Mouse (Mus musculus) forebrain, embryonic 14.5 days (tissue): ENCODE measurements at regions not wholly inside any gene's neighbourhood (a gene's known extent, or its start where the extent isn't known, plus 50 kb on each side); places are given as distances from the start of the nearest gene placed in this dataset.

Experiments used
- ATAC-seq: fragments of 200-750 bp; cut with Nextera tagmentation; 2 replicates; pipeline ENCODE4 v1.8.0; 2017; ENCODE audit warnings: mild to moderate bottlenecking, moderate library complexity
- DNase-seq: peaks from one replicate; pipeline ENCODE4 v3.0.0-alpha.2; 2015; ENCODE audit warnings: low spot score
- H3K27ac ChIP-seq: fragments of 300-500 bp; sonication (generic); 2 replicates; pipeline ENCODE4 v1.5.1; 2014; ENCODE audit warnings: low read depth, mild to moderate bottlenecking, control low read depth, low read length, moderate library complexity
- H3K27me3 ChIP-seq: fragments of 300-500 bp; sonication (generic); replicated peaks from 2 replicates; pipeline ENCODE4 v1.6.1; 2014; ENCODE audit warnings: low read length, control low read depth, mixed read lengths; ENCODE audit not compliant: control insufficient read depth, insufficient read depth
- H3K36me3 ChIP-seq: fragments of 300-500 bp; sonication (generic); 2 replicates; pipeline ENCODE4 v1.6.1; 2014; ENCODE audit warnings: low read length, control low read depth; ENCODE audit not compliant: control insufficient read depth, insufficient read depth
- H3K4me1 ChIP-seq: fragments of 300-500 bp; sonication (generic); 2 replicates; pipeline ENCODE4 v1.6.1; 2014; ENCODE audit warnings: antibody characterized with exemption, low read length, control low read depth; ENCODE audit not compliant: control insufficient read depth, insufficient read depth
- H3K4me2 ChIP-seq: fragments of 300-500 bp; sonication (generic); 2 replicates; pipeline ENCODE4 v1.6.1; 2014; ENCODE audit warnings: mild to moderate bottlenecking, control low read depth, low read length
- H3K4me3 ChIP-seq: fragments of 300-500 bp; sonication (generic); 2 replicates; pipeline ENCODE4 v1.5.1; 2014; ENCODE audit warnings: low read depth, low read length, control low read depth
- H3K9ac ChIP-seq: fragments of 300-500 bp; sonication (generic); 2 replicates; pipeline ENCODE4 v1.6.1; 2014; ENCODE audit warnings: mild to moderate bottlenecking, low read length, control low read depth, moderate library complexity
- H3K9me3 ChIP-seq: fragments of 300-500 bp; sonication (generic); replicated peaks from 2 replicates; pipeline ENCODE4 v1.6.1; 2016; ENCODE audit warnings: low read length, control low read depth, mixed read lengths; ENCODE audit not compliant: control insufficient read depth
- WGBS: fragments of 180-500 bp; shearing (Covaris S2); extraction: QIAGEN DNeasy Blood & Tissue Kit; methylation state at CpG from one replicate; pipeline ENCODE4 v1.1.7; 2014; 5-methylcytosine and 5-hydroxymethylcytosine counted together

DNA sequence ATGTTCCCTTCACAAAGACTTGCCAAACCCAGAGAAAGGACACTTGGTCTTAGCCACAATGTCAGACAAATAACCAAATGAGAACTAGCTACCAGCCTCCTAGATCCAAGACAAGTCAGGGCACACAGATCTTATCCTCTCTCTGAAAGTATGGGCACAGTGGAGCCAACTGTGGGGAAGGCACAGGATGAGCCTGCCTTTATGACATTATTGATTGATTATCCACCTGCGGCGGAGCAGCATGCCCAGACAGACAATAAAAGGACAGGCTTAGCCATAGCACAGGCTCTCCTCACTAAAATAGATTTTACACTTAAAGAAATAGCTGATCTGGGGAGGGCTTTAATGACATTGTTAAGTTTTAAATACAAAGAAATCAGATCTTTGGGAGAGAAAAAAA lies 117.9 kb downstream of the Maf start:
- Histone ChIP-seq H3K4me2 (no peak overlapping the region), H3K4me1 (no peaks in the 10 kb centered on the region), H3K27me3 (no peaks in the 10 kb centered on the region), H3K4me3 (no peak overlapping the region), H3K9ac (no peak overlapping the region), H3K36me3 (no peaks in the 10 kb centered on the region), H3K9me3 (no peaks in the 10 kb centered on the region), H3K27ac (no peak overlapping the region)
- 91% methylated on average over 2 of the region's 2 CpGs for WGBS
- DNase-seq, result no peak
- no peak for ATAC-seq

GRCm38 (mm10) chr8:115589076-115589475 lies 118.5 kb downstream of the Maf start:
- H3K9ac ChIP-seq, result no peak overlapping the region
- H3K9me3 ChIP-seq, result no peaks in the 10 kb centered on the region
- H3K27ac ChIP-seq, result no peak overlapping the region
- no peaks in the 10 kb centered on the region for H3K4me1 ChIP-seq
- 91% methylated on average over 2 of the region's 2 CpGs for WGBS
- ATAC-seq (no peak), DNase-seq (no peak)
- no peaks in the 10 kb centered on the region for H3K27me3 ChIP-seq
- H3K36me3 ChIP-seq, result no peaks in the 10 kb centered on the region
- no peak overlapping the region for H3K4me3 ChIP-seq
- no peak overlapping the region for H3K4me2 ChIP-seq

DNA sequence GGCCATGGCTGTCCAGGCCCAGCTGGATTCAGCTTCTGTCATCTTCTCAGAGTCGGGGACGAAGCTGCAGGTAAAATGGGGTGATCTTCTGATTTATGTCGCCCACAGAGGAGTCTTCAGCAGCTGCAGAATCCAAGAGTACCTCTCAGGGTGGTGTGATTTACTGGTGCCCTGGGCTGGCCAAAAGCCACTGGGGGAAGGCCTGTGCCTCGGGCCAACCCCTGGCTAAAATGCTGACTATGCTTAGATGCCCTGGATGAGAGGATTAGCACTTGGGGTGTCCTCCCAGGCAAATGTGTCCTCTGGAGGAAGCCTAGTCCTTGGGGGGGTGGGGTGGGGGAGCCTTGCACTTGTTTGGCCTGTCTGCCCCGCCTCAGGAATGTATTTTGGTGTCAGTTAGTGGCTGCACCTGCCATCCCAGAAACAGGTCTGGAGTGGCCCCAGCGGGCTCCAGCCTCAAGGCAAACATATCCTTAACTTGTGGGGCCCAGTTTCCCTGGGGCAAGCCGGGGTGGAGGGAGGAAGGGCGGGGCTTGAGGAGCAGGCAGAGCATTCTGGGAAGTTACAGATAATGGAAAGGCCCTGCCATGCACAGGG lies 123.2 kb downstream of the Maf start:
- Histone ChIP-seq H3K9me3 (no peaks in the 10 kb centered on the region), H3K4me1 (no peaks in the 10 kb centered on the region), H3K4me3 (no peak overlapping the region), H3K27me3 (no peaks in the 10 kb centered on the region), H3K27ac (no peak overlapping the region), H3K4me2 (no peak overlapping the region), H3K9ac (no peak overlapping the region), H3K36me3 (no peaks in the 10 kb centered on the region)
- DNase-seq (no peak), ATAC-seq (no peak)
- 82% methylated on average over 8 of the region's 8 CpGs for WGBS

DNA sequence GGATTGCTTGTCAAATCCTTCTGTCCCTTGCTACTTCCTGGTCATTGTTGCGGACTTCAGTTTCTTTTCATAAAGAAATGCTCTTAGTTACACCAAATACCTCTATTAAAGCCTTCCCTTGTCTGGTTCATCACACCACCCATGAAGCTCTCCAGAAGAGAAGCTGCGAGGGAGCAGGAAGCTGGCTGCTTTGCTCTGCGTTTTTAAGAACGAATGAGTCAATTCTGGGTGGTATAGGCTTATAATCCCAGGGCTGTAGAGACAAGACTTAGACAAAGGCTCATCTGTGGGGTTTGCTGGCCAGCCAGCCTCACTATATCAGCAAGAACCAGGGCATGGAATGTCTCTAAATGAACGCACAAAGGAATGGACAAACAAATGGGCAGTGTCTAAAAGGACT lies 124.4 kb downstream of the Maf start:
- no peaks in the 10 kb centered on the region for H3K9me3 ChIP-seq
- 83% methylated on average over 5 of the region's 5 CpGs for WGBS
- no peak for DNase-seq
- H3K36me3 ChIP-seq, result no peaks in the 10 kb centered on the region
- no peaks in the 10 kb centered on the region for H3K27me3 ChIP-seq
- no peak overlapping the region for H3K4me2 ChIP-seq
- H3K9ac ChIP-seq, result no peak overlapping the region
- ATAC-seq, result no peak
- H3K4me3 ChIP-seq, result no peak overlapping the region
- no peaks in the 10 kb centered on the region for H3K4me1 ChIP-seq
- H3K27ac ChIP-seq, result no peak overlapping the region

DNA sequence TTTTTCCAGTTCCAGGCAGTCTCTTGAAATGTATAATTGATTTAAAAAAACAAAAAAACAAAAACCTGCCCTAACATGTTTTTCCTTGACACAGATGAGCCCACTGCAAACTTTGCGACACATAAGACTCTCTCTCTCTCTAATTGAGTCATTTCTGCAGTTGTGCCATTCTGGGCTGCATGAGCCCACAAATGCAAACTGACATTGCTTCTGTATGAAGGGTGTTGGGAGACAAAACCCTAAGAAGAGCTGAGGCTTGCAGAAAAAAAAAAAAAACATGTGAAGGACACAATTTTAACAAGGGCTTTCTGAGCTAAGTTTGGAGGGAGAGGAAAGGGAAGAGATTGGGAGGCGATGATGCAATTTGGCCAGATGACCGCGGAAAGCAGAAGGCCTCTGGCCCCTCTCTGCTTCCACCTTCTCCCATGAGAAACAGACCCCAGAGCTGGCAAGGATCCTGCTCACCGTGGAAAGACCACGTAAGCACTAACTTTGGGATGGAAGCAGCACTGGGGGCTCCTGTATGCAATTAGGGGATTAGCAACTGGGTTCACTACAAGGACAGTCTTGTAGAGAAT lies 125.6 kb downstream of the Maf start:
- Histone ChIP-seq H3K9me3 (no peaks in the 10 kb centered on the region), H3K4me3 (no peak overlapping the region), H3K27me3 (no peaks in the 10 kb centered on the region), H3K27ac (no peak overlapping the region), H3K4me2 (no peak overlapping the region), H3K36me3 (no peaks in the 10 kb centered on the region), H3K4me1 (no peaks in the 10 kb centered on the region), H3K9ac (no peak overlapping the region)
- WGBS, result 88% methylated on average over 6 of the region's 6 CpGs
- no peak for DNase-seq
- no peak for ATAC-seq

DNA sequence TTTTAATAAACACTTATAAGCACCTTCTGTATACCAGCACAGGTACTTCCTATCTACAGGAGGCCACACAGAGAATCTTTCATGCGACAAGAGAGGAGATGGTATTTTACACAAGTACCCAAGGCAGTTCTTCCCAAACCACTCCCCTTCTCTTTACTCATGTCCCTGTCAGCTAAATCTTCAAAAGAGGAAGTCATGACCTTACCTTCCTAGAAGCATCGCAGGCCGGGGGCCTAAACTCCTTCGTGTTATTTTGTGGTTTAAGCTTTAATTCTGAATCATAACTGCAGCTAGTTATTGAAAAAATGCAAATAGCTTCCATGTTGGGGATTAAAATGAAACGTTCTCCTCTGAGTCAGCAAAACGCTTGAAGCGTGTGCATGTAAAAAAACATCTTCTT lies 139.2 kb downstream of the Maf start:
- ATAC-seq (no peak), DNase-seq (no peak)
- Histone ChIP-seq H3K36me3 (no peaks in the 10 kb centered on the region), H3K4me1 (no peaks in the 10 kb centered on the region), H3K27me3 (no peaks in the 10 kb centered on the region), H3K9me3 (no peaks in the 10 kb centered on the region), H3K9ac (no peak overlapping the region), H3K4me2 (no peak overlapping the region), H3K4me3 (no peak overlapping the region), H3K27ac (no peak overlapping the region)
- WGBS, result 89% methylated on average over 7 of the region's 7 CpGs

DNA sequence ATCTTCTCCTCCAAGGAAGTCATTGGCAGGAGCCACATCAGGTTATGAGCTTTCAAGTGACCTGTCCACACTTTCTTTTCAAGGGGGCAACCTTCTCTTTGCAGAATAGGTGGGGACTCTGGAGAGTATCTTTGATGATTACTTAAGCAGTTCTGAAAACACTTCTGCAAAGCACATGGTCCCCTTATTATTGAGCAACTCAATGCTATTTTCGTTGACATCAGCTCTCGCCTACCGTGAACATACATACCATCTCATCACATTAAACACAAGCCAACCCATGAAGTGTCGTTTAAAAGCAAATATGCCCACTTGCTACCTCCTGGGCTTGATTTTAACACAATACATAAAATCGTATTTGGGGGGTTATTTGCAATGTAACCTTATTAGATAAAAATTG lies 141.8 kb downstream of the Maf start:
- Histone ChIP-seq H3K36me3 (no peaks in the 10 kb centered on the region), H3K9ac (no peak overlapping the region), H3K4me3 (no peak overlapping the region), H3K4me2 (no peak overlapping the region), H3K4me1 (no peaks in the 10 kb centered on the region), H3K27ac (no peak overlapping the region), H3K9me3 (no peaks in the 10 kb centered on the region), H3K27me3 (no peaks in the 10 kb centered on the region)
- no peak for DNase-seq
- WGBS, result 90% methylated on average over 5 of the region's 5 CpGs
- ATAC-seq, result no peak

DNA sequence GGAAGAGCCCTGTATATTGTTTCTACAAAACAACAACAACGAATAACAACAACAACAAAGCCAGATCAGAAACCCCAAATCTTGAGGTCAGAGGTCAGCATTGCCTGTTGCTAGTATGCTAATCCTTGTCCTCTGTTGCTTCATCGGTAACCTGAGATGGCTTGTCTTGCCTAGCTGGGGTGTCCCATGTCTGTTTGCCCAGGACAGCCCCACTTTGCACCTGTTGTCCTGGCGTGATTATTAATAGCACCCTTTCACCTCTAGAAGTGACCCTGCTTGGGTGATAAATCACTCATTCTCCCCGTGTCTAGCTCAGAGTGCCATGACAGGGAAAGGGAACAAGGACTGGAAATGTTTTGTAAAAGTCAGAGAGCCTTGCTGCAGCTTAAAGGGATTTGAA lies 145.2 kb downstream of the Maf start:
- H3K9ac ChIP-seq, result no peak overlapping the region
- no peak overlapping the region for H3K4me2 ChIP-seq
- 34% methylated on average over 4 of the region's 4 CpGs for WGBS
- H3K27me3 ChIP-seq, result no peaks in the 10 kb centered on the region
- H3K36me3 ChIP-seq, result no peaks in the 10 kb centered on the region
- H3K9me3 ChIP-seq, result no peaks in the 10 kb centered on the region
- H3K27ac ChIP-seq, result no peak overlapping the region
- no peak overlapping the region for H3K4me3 ChIP-seq
- ATAC-seq (no peak), DNase-seq (no peak)
- no peaks in the 10 kb centered on the region for H3K4me1 ChIP-seq

DNA sequence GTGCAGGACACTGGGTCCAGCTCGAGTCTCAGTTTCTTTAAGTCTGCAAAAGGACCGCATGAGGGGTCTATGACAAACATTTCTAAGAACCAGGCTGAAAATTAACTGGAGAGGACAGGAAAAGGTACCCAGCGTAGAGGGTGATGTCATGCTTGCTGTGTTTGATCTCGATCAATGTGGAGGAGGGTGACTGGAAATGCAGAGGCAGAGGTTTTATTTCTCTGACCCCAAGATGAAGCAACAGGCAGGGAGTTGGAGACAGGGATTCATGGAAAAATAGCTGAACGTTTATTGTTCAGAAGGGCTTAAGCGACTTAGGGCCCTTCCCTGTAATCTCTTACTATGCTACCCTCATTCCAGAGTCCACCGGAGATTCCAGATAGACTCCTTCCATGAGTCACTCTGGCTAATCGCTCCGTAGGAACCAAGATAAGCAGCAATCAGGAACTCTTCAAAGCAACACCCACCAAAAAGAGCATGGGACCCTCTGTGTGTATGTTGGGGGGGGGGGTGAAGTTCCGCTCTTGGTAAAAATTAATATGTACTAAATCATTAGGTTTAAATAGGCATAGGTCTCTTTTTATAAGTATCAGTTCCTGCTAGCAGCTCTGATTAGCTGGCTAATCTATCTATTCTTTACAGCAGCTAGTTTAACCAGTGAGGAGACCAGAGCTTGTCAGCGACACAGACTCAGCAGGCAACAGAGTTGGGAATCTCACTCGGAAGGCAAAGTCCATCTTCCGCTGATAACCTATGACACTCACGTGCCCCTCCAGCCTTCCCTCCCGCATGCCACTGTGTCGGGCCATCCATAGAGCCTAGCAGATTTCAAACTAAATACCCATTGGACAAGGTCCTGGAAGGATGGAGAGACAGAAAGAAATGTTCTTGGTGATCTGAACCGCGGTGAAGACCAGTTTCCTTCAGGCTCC lies 146.3 kb downstream of the Maf start:
- H3K27ac ChIP-seq, result no peak overlapping the region
- 76% methylated on average over 18 of the region's 18 CpGs for WGBS
- no peak for DNase-seq
- H3K4me3 ChIP-seq, result no peak overlapping the region
- H3K4me1 ChIP-seq, result no peaks in the 10 kb centered on the region
- H3K27me3 ChIP-seq, result no peaks in the 10 kb centered on the region
- ATAC-seq, result no peak
- no peak overlapping the region for H3K4me2 ChIP-seq
- no peaks in the 10 kb centered on the region for H3K9me3 ChIP-seq
- H3K36me3 ChIP-seq, result no peaks in the 10 kb centered on the region
- H3K9ac ChIP-seq, result no peak overlapping the region
